Mouse (Mus musculus) cerebellum, adult 2 months (tissue): ENCODE measurements around the gene Ckb.

Experiments used
- CTCF ChIP-seq: fragments of 200-500 bp; IDR thresholded peaks from 2 replicates; pipeline ENCODE4 v1.5.1; 2011; ENCODE audit warnings: low read depth, mild to moderate bottlenecking, control low read depth, low read length, moderate library complexity, borderline replicate concordance; ENCODE audit not compliant: insufficient read depth
- POLR2A ChIP-seq: fragments of 200-500 bp; IDR thresholded peaks from 2 replicates; pipeline ENCODE4 v1.6.1; 2011; ENCODE audit warnings: low read length, control low read depth, borderline replicate concordance; ENCODE audit not compliant: insufficient read depth

GRCm38 (mm10) chr12:111698346-111698913, 26.3 kb upstream of the Ckb start:
- no peak for TF ChIP-seq POLR2A
- no peak for TF ChIP-seq CTCF
